Mouse (Mus musculus) brown adipose tissue, adult 24 weeks (tissue): ENCODE data around the gene Kansl2. TPM values are rescaled to one million over a fixed set of nuclear protein-coding genes. Genes with fewer than 3 reads are reported as not detected.
A peak's percentile ranks its signal among the peaks of the same experiment; 100 is the strongest.

Source experiments
- H3K27ac ChIP-seq: fragments of 200-500 bp; replicated peaks from 2 replicates; pipeline ENCODE4 v1.5.1; 2012; ENCODE audit warnings: low read depth, mild to moderate bottlenecking, low read length
- H3K4me1 ChIP-seq: fragments of 200-500 bp; 2 replicates; pipeline ENCODE4 v1.6.1; 2012; ENCODE audit warnings: low read length, mixed read lengths; ENCODE audit not compliant: control insufficient read depth, insufficient read depth, insufficient read length
- H3K4me3 ChIP-seq: fragments of 200-500 bp; 2 replicates; pipeline ENCODE4 v1.5.1; 2012; ENCODE audit warnings: low read depth, mild to moderate bottlenecking, low read length, moderate library complexity; ENCODE audit not compliant: insufficient read depth
- polyA plus RNA-seq: library from polyadenylated mRNA; stranded (reverse); fragments of >200 nt; gene quantifications from 2 replicates; pipeline ENCODE4 v1.2.4, GENCODE M21; 2012; ENCODE audit not compliant: missing spikeins, insufficient read depth, insufficient read length

The Kansl2 gene
- polyA plus RNA-seq: 33.1 and 38.0 TPM in 2 replicates

- 0 out of 2 replicates have a peak, but pooled peaks cover 2% of the 10 kb centered on the region for H3K4me1 ChIP-seq
- peak within 1 kb of the TSS; percentile 99 for H3K27ac ChIP-seq
- peak within 1 kb of the TSS; percentile 95 for H3K4me3 ChIP-seq
These were observed at the start of gene Kansl2 for GRCm38 (mm10) chr15:98533881-98534627. Gene Kansl2 (minus strand): TSS chr15:98534264.

DNA sequence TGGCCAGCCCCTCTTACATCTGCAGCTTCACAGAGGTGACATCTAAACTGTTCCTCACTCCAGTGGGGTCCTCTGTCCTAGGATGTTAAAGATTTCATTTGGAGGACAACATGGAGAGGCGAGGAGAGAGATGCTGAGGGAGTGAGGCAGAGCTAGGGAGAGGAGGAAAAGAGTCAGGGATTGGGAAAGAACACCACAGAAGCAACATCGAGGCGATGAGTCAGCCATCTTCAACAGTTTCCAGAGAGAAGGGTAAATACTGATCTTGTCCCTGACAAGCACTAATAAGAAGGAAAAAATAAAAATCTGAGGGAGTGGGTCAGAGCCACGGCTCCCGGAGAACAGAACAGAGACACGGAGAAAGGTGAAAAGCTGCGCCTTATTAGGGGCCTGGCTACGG, 48.9 kb upstream of the Kansl2 start:
- no peak overlapping the region for H3K4me3 ChIP-seq
- H3K4me1 ChIP-seq: peaks cover 4% of the 10 kb centered on the region

DNA sequence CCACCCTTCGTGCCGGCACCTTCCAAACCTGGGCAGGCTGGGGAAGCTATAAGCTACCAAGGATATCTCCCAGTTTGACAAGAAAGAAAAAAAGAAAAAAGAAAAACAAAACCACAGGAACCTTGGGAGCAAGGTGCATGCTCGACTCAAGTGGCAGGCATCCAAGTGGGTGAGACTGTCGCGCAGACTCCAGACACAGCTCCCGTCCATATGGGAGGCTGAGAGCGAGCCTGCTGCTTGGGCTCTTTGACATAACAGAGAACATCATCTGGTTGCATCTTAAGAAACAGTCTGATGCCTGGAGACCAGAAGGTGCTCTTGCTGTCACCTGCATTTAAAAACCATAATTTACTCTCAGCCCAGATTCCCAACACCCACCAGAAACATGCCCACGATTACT, 48.3 kb upstream of the Kansl2 start:
- Histone ChIP-seq H3K4me1 (peaks cover 4% of the 10 kb centered on the region), H3K4me3 (no peak overlapping the region), H3K27ac (0 out of 2 replicates have a peak overlapping the region, but pooled peaks have one; percentile 14)

More for the DNA sequence above, 48.9 kb upstream of the Kansl2 start:
- H3K27ac ChIP-seq: no peak overlapping the region

- Histone ChIP-seq H3K4me3 (no peak overlapping the region), H3K27ac (no peak overlapping the region), H3K4me1 (peaks cover 4% of the 10 kb centered on the region)
These were observed 45.9 kb upstream of the Kansl2 start for GRCm38 (mm10) chr15:98579795-98580464.

DNA sequence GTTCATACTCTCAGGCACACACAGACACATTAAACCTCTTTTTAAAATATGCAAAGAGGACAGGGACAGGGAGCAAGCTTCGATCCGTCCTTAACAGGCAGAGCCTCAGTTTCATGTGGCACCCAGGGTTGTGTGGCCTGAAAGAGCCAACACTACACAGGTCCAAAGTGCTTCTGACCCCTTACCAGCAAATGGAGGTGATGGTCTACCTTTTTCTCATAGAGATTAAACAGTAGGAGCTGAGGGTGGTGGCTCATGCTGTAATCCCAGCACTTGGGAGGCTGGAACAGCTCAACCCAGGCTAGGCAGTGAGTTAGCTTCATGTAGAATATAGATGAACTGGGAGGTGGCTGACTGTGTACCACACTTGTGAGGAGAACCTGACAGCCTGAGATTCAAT, 45.2 kb upstream of the Kansl2 start:
- H3K27ac ChIP-seq: no peak overlapping the region
- no peak overlapping the region for H3K4me3 ChIP-seq
- H3K4me1 ChIP-seq: peaks cover 4% of the 10 kb centered on the region

DNA sequence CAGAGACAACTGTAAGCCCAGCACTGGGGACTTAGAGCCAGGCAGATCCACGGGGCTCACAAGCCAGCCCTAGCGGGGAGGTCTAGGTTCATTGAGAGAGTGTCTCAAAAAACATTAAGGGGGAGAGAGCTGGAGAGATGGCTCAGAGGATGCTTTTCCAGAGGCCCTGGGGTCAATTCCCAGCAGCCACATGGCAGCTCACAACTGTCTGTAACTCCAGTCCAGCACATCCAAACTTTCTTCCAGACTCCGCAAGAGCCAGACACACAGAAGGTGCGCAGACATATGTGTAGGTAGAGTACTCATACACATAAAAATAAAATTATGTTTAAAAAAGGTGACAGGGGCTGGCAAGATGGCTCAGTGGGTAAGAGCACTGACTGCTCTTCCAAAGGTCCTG, 39.2 kb upstream of the Kansl2 start:
- peaks cover 3% of the 10 kb centered on the region; the same call in 1 of the 2 replicates for H3K4me1 ChIP-seq
- H3K27ac ChIP-seq: no peak overlapping the region
- no peak overlapping the region for H3K4me3 ChIP-seq

- Histone ChIP-seq H3K4me1 (peaks cover 3% of the 10 kb centered on the region; the same call in 1 of the 2 replicates), H3K4me3 (no peak within 1 kb of the TSS), H3K27ac (no peak within 1 kb of the TSS)
These were observed 36.9 kb upstream of the Kansl2 start, which contains the start of the genes Ccnt1 and 4930415O20Rik for GRCm38 (mm10) chr15:98570873-98571538. Gene Ccnt1 (minus strand): TSS chr15:98570923. Gene 4930415O20Rik (plus strand): TSS chr15:98571004.

DNA sequence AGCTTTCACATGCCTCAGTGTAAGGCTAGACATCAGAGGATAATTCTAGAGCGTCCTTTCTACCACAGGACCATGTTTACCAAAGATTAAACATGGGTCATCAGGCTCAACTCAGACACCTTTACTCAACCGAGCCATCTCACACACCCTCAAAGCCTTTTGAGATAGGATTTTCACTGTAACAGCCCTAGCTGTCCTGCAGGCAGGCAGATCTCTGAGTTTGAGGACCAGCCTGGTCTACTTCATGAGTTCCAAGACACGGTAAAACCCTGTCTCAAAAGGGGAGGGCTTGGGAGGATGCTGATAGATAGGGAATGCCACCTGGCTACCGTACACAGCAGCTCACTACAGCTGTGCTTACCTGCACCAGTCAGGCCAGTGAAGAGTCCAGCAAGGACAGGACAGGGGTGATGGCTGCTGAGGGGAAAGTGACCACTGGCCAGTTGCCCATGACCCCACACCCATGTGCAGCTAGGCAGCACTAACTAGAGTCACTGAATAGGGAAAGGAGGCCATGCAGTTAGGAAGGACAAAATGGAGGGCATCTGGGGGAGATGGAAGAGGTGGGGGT, 35.8 kb upstream of the Kansl2 start:
- Histone ChIP-seq H3K4me1 (peaks cover 3% of the 10 kb centered on the region; the same call in 1 of the 2 replicates), H3K27ac (no peak overlapping the region), H3K4me3 (no peak overlapping the region)

GRCm38 (mm10) chr15:98569216-98569615, 35.2 kb upstream of the Kansl2 start:
- Histone ChIP-seq H3K4me3 (peak overlapping the region; percentile 88; the same call in 1 of the 2 replicates), H3K27ac (no peak overlapping the region), H3K4me1 (peaks cover 3% of the 10 kb centered on the region; the same call in 1 of the 2 replicates)

DNA sequence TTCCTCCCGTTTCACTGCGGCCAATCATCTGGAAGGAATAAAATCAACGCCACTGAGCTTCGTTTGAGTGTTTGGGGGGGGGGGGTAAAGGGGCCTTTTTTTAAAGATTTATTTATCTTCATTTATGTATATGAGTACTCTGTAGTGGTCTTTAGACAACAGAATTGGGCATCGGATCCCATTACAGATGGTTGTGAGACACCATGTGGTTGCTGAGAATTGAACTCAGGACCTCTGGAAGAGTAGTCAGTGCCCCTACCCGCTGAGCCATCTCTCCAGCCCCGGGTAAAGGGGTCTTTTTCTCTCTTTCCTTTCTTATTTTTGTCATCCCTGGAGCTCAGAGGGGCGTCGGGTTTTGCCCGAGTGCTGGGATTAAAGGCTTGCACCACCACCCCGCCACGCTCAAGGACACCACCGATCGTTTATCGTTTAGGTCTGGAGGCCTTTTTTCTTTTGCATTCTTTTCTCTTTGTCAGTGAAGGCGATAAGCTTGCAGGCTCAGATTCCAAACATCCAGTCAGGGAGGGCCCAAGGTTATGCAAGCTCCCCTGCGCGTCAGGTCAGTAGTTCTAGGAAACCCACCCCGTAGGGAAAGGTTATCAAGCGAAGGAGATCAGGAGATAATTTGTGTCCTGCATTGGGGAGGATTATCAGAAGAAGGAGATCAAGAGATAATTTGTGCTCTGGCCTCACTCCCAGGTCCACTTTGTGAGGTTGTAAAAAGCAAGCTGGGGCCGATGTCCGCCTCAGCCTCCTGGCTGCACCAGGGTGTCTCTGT, 34.4 kb upstream of the Kansl2 start:
- H3K4me3 ChIP-seq: peak overlapping the region; percentile 88
- peaks cover 3% of the 10 kb centered on the region; the same call in 1 of the 2 replicates for H3K4me1 ChIP-seq
- peak overlapping the region; percentile 88 for H3K27ac ChIP-seq

DNA sequence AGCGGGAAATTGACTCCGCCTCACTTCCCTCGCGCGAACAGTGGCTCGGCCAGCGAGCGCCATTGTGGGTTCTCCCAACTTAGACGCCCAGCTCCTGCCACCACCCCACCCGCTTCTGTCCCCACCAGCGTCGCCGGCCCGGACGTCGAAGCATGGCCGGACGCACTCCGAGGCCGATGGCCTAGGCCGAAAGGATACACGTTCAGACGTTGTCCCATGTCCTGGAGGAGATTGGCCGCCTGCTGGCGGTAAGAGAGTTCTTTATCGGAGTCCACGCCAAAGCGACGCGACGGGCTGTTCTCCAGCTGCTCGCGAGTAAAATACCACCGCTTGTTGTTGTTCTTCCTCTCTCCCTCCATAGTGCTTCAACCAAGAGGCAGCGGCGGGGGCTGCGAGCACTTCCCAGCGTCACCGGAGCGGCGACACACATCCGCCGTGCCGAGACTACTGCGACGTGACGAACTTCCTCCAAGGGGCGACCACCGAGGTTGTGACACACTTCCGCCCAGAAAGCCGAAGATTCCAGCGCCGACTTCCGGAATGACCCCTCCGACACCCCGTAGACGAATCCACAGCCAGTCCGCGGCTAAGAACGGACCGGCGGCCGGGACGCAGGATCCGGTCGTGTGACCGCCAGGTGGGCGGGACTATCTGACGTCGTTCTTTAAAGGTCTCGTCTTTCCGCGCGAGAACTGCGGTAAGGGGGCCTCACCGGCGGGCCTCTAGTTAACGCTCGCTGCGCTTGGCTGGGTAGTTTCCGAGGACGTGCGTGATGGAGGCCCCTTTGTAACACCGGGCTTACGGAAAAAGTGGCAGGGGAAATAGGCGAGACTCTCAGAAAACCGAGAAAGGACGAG, 33.4 kb upstream of the Kansl2 start:
- peak overlapping the region; percentile 94 for H3K27ac ChIP-seq
- H3K4me3 ChIP-seq: peak overlapping the region; percentile 88
- H3K4me1 ChIP-seq: peaks cover 3% of the 10 kb centered on the region; the same call in 1 of the 2 replicates

DNA sequence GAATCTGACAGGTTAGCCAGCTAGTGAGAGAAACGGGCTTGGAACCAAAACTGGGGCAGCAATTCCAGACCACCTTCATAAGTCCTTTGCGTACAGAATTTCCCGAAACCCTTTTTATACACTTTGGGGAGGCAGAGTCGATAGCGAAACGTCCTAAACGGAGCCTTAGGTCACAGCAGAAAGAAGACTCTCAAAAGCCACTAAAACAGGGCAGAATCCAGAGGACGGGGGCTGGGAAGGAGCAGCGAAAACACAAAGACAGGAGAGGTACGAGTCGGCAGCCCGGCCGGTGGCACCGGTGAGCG, 32.9 kb upstream of the Kansl2 start:
- H3K27ac ChIP-seq: peak overlapping the region; percentile 94
- peaks cover 5% of the 10 kb centered on the region for H3K4me1 ChIP-seq
- H3K4me3 ChIP-seq: peak overlapping the region; percentile 86

DNA sequence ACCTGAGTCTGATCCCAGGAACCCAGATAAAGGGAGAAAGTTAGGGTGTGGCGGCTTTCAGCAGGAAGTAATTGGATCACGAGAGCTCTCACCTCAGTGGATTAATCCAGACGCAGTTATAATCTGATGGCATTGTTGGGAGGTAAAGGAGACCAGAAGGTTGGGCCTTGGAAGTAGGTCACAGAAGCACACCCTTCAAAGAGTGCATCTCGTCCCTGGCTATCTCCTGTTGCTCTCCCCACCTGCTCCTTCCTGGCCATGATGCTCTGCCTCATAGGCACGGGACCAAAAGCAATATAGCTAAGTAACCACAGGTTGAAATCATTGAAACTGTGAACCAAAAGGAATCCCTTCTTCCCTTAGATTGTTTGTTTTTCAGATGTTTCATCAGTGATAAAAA, 23.1 kb upstream of the Kansl2 start:
- Histone ChIP-seq H3K27ac (no peak overlapping the region), H3K4me3 (no peak overlapping the region), H3K4me1 (peaks cover 2% of the 10 kb centered on the region; the same call in 1 of the 2 replicates)
